Mouse (Mus musculus) testis, adult 2 months (tissue): ENCODE results near the gene Rab22a. TPM values are rescaled to one million over a fixed set of nuclear protein-coding genes. Genes with fewer than 3 reads are reported as not detected.
"Not testable (repeated sequence)": the region's sequence is repeated elsewhere in the genome, so short reads cannot be mapped to it uniquely, and the experiment has no call there.

ENCODE experiments used
- H3K27ac ChIP-seq: fragments of 200-500 bp; 2 replicates; pipeline ENCODE4 v1.5.1; 2012; ENCODE audit warnings: low read depth, low read length; ENCODE audit not compliant: control insufficient read depth, insufficient read depth
- H3K27me3 ChIP-seq: fragments of 200-500 bp; 2 replicates; pipeline ENCODE4 v1.6.1; 2012; ENCODE audit warnings: mild to moderate bottlenecking, low read length, moderate library complexity; ENCODE audit not compliant: control insufficient read depth, insufficient read depth
- H3K36me3 ChIP-seq: fragments of 200-500 bp; 2 replicates; pipeline ENCODE4 v1.6.1; 2012; ENCODE audit warnings: mild to moderate bottlenecking, low read length; ENCODE audit not compliant: control insufficient read depth, insufficient read depth
- H3K4me1 ChIP-seq: fragments of 200-500 bp; 2 replicates; pipeline ENCODE4 v1.6.1; 2012; ENCODE audit warnings: low read length; ENCODE audit not compliant: control insufficient read depth, insufficient read depth
- H3K4me3 ChIP-seq: fragments of 200-500 bp; 2 replicates; pipeline ENCODE4 v1.5.1; 2012; ENCODE audit warnings: low read depth, mild to moderate bottlenecking, low read length, moderate library complexity, mixed read lengths; ENCODE audit not compliant: control insufficient read depth
- CTCF ChIP-seq: fragments of 200-500 bp; IDR thresholded peaks from 2 replicates; pipeline ENCODE4 v1.5.1; 2012; ENCODE audit warnings: low read depth, mild to moderate bottlenecking, inconsistent platforms, low read length, moderate library complexity; ENCODE audit not compliant: control insufficient read depth, insufficient read depth, insufficient replicate concordance
- POLR2A ChIP-seq: fragments of 200-500 bp; IDR thresholded peaks from 2 replicates; pipeline ENCODE4 v1.6.1; 2012; ENCODE audit warnings: low read depth, mild to moderate bottlenecking, inconsistent platforms, low read length, moderate library complexity; ENCODE audit not compliant: control insufficient read depth
- polyA plus RNA-seq: library from polyadenylated mRNA; depleted of rRNA; stranded (reverse); fragments of >200 nt; gene quantifications from 2 replicates; pipeline ENCODE4 v1.2.3, GENCODE M21; 2012

Rab22a gene
- polyA plus RNA-seq, 1 experiment: 21.6 TPM

DNA sequence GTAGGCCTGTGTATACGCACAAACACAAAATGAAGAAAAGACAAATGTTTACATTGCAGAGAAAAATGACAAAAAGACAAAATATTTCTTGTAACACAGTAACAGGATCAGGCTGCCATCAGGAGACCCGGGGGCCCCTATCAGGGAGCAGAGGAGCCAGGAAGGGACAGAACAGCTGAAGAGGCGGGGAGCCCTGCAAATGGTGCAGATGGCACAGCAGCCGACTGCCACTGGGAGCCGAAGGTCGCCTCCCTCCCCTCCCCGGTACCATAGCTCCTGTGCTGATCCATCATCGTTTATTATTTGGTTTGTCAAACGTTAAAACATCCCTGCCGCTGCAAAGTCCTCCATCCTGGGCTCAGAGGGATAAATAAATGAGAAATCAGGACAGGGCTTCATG lies 53.1 kb downstream of the Rab22a start:
- no peak overlapping the region for H3K27ac ChIP-seq
- H3K27me3 ChIP-seq: no peaks in the 10 kb centered on the region
- H3K36me3 ChIP-seq: no peaks in the 10 kb centered on the region
- H3K4me1 ChIP-seq: peaks cover 4% of the 10 kb centered on the region
- TF ChIP-seq CTCF: no peak
- no peak overlapping the region for H3K4me3 ChIP-seq

GRCm38 (mm10) chr2:173713241-173713640 lies 53.7 kb downstream of the Rab22a start:
- TF ChIP-seq POLR2A (no peak), CTCF (no peak)
- no peaks in the 10 kb centered on the region for H3K27me3 ChIP-seq
- no peak overlapping the region for H3K4me3 ChIP-seq
- H3K27ac ChIP-seq: no peak overlapping the region
- H3K4me1 ChIP-seq: peaks cover 4% of the 10 kb centered on the region
- no peaks in the 10 kb centered on the region for H3K36me3 ChIP-seq

DNA sequence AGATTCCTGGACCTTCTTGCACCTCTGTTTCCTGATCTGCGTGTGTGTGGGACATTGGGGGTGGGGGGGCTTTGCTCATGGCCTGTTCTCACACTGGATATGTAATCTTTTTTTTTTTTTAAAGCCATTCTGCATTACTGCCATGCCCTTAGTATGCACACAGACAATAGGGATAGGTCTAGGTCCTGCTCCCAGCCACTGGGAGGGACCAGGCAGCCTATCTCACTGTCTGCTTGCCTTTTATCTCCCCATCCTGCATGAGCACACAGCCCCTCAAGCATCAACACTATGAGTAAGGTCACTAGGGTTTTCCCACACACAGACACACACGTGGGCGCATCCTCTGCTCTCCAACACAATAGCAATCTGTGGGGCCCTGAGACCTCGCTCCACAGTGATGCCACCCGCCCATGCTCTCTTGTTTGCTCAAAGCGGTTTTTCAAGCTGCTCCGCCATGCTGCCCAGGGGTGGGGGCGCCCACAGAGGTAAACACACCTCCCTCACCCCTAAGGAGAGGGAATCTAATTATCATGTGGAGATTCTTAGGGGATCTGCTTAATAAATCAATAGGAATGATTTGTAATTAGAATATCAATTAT lies 55.2 kb downstream of the Rab22a start:
- Histone ChIP-seq H3K36me3 (no peaks in the 10 kb centered on the region; the same call in 1 of the 2 replicates), H3K27ac (no peak overlapping the region), H3K4me1 (peaks cover 12% of the 10 kb centered on the region), H3K27me3 (no peaks in the 10 kb centered on the region), H3K4me3 (no peak overlapping the region)
- no peak for TF ChIP-seq CTCF
- no peak for TF ChIP-seq POLR2A

DNA sequence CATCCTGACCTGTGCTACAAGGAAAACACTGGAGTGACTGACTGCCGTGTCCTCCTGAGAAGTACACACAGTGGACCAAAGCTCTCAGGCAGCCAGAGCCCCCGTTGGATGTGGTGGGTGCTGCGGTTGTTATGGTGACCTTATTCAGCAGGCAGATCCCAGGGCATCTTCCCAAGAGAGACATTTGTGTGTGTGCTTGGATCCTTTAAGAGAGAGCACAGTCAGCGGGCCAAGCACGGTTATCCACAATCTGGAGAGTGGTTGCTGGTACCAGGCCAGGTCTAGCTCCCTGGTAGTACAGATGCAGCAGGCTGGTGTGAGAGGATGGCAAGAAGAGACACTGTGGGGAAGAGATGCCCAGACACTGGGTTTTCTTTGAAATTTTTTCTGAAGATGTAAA lies 57.4 kb downstream of the Rab22a start:
- no peak overlapping the region for H3K27ac ChIP-seq
- TF ChIP-seq POLR2A: no peak
- no peak for TF ChIP-seq CTCF
- no peaks in the 10 kb centered on the region for H3K27me3 ChIP-seq
- H3K36me3 ChIP-seq: no peaks in the 10 kb centered on the region; the same call in 1 of the 2 replicates
- H3K4me3 ChIP-seq: no peak overlapping the region
- peaks cover 15% of the 10 kb centered on the region for H3K4me1 ChIP-seq

GRCm38 (mm10) chr2:173719115-173719514 lies 59.6 kb downstream of the Rab22a start, which contains the start of gene 1700010B08Rik:
Gene 1700010B08Rik (plus strand): TSS chr2:173719415.
- peak within 1 kb of the TSS; percentile 91 for H3K4me3 ChIP-seq
- not testable (repeated sequence) for H3K36me3 ChIP-seq
- peak; percentile 44 for TF ChIP-seq POLR2A

DNA sequence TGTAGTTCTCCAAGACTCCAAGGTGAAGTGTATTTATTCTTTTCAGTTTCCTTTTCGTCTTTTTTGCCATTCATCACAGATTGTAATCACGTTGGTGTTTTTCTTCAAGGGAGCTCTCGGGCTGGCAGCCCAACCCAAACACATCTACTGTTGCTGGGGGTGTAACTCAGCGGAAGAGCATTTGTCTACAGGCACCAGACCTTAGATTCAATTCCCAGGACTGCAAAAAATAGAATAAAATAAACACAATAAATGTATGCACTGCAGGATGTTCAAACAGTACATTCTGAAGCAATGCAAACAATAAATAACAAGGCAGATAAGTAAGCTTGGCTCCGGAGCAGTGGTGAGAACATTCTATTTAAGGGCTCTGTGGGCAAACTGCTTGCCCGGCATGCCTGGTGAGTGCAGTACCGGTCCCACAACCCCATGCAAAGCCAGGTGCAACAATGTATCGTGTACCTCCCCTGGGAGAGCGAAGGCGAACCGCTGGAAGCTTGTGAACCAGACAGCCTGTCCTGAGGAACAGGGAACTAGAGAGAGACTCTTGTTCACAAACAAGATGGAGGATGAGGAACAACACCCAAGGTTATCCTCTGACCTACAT lies 62.8 kb downstream of the Rab22a start:
- H3K4me3 ChIP-seq: peak overlapping the region; percentile 15
- H3K36me3 ChIP-seq: no peaks in the 10 kb centered on the region; the same call in none of the 2 replicates
- peak overlapping the region; percentile 34; the same call in 1 of the 2 replicates for H3K27ac ChIP-seq

More at GRCm38 (mm10) chr2:173719115-173719514, 59.6 kb downstream of the Rab22a start, which contains the start of gene 1700010B08Rik:
- Histone ChIP-seq H3K4me1 (peaks cover 20% of the 10 kb centered on the region), H3K27ac (peak within 1 kb of the TSS; percentile 97)
- H3K27me3 ChIP-seq: not testable (repeated sequence)

GRCm38 (mm10) chr2:173724382-173724781 lies 64.8 kb downstream of the Rab22a start:
- no peak overlapping the region; the same call in 1 of the 2 replicates for H3K27ac ChIP-seq
- no peaks in the 10 kb centered on the region; the same call in none of the 2 replicates for H3K36me3 ChIP-seq
- H3K27me3 ChIP-seq: no peaks in the 10 kb centered on the region
- H3K4me1 ChIP-seq: peaks cover 24% of the 10 kb centered on the region
- no peak overlapping the region; the same call in 1 of the 2 replicates for H3K4me3 ChIP-seq
- no peak for TF ChIP-seq CTCF
- no peak for TF ChIP-seq POLR2A

More for the DNA sequence above, 62.8 kb downstream of the Rab22a start:
- TF ChIP-seq CTCF: no peak
- TF ChIP-seq POLR2A: no peak; the same call in 1 of the 2 replicates
- H3K4me1 ChIP-seq: peaks cover 29% of the 10 kb centered on the region
- H3K27me3 ChIP-seq: no peaks in the 10 kb centered on the region
